Mouse (Mus musculus) layer of hippocampus, postnatal 36 days (tissue): ENCODE results near the gene Utp14b. TPM values are rescaled to one million over a fixed set of nuclear protein-coding genes. Genes with fewer than 3 reads are reported as not detected.

ENCODE experiments used
- DNase-seq, 2 experiments: peaks; one replicate each; pipeline ENCODE4 v3.0.0; 2022
- total RNA-seq, 2 experiments: library from RNA; stranded (reverse); gene quantifications; 2 replicates each; pipeline ENCODE4 v1.2.3; 2021

Gene Utp14b
- 10 to 100 TPM; 22.5 to 25.7 TPM for total RNA-seq

DNA sequence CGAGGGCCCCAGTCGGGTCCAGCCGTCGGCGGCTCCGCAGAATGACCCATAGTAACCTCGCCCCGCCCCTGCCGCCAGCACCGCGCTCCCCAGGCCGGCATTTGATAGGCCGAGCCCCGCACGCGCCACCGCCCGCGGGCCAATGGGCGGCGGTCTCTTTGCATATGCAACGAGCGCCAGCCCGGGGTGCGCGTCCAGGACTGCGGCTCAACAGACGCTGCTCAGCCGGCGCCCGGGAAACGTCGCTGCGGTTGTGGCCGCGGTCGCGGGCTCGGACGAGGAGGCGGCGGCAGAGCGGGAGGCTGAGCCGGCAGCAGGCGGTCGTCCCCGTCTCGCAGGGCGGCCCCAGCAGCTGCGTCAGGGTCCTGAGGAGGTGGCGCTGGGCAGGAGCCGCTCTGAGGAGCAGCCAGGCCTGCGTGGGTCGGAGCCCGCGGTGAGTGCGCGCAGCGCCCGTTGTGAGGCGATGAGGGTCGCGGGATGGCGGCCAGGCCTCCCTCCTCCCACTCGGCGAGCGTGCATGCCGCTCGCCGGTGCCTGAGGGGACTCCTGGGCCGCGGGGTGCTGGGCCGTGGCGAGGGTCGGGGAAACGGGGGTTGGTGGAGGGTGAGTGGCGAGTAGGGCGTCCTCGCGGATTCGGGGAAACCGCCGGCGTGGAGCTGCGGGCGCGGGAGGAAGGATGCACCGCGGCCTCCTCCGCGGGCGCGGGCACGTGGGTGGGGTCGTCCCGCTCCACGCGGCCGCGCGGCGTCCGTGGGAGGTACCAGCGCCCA is at the start of gene Utp14b, which contains the start of gene Acsl3:
TSS of gene Utp14b (plus strand) at position 368 of the 770 bp plus-strand sequence.
TSS of gene Acsl3 (plus strand) at position 155 of the 770 bp plus-strand sequence.
- DNase-seq, result peak; percentile 95 to 97

DNA sequence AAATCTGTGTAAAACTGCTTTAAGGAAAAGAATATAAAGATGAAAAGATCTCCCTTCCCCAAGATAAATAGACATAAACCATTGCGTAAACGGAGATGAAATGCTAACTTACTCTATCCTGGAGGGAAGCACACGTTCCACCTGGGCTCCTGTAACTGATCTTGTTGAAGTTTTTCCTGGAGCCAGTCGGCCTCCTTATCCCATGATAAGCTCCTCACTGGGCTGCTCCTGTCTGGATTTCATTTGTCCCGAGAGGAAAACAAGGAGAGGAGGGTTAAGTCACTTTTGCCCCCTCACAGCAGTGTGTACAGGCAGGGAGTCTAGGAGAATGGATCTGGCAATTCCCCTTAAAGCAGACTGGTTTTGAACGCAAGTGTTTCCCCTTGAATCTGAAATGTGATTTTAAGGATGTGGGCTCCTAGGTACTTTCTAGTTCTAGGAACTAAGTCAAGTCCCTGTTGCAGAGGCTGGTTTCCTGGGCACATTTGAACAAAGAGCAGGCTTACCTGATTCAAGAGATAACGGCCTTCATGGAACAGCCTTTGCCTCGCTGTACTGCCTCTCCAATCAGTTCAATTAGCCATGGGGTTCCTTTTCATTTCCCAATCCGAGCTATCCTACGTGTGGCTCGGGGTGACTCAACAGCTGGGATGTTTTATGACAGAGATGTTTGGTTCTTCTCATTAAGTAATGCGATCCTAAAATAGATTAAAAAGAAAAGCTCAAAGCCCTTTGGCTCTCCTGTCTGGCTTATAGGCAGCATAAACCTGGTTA is 48.5 kb upstream of the Utp14b start:
- no peak for DNase-seq

DNA sequence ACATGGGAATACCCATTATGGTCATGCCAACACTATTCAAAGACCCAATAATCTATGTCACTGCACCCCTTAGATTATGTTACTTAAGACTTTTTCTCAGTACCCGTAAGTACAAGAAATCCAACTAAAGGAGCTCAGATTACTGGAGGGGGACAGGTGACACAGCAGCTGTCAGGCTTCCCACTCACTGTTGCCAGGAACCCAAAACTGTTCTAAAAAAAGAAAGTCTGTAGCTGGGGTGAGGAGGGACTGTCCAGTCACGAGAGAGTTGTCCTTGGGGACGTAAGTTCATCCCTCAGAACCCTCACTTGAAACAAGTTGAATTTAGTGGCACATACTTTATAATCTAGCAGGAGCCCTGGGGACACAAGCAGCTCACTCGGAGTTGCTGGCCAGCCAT is 46.8 kb upstream of the Utp14b start:
- DNase-seq, result no peak

DNA sequence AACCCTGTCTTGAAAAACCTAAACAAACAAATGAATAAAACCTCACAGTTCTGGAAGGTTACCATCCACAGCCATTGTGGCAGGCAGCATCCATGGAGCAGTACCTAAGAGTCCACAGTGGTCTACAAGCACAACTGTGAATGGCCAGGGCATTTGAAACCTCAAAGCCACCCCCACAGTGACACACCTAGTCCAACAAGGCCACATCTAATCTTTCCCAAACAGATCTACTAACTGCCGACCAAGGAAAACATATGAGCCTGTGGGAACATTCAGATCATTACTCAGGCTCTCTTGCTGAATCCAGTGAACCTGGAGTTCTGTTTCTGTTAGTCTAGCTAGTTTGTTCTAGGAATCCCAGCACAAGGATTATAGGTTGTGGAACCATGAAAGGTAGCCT is 44.9 kb upstream of the Utp14b start:
- no peak for DNase-seq

DNA sequence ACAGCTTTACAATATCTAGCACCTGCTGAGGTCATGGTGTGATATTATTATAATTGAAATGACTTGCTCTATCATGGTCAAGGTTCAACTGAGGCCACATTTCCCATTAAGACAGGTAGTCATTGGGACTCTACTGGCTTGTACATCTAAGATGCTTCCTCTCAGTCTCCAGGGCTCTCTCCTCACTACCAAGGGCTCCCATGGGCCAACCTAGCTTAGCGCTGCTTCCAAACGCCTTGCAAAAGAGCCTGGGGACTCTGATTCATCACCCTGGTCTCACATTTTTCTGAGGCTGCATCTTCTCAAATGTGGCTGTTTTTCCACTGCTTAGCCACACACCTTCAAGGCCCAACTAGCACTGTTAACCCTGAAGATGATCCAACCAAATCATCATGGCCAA is 33.5 kb upstream of the Utp14b start:
- no peak for DNase-seq

DNA sequence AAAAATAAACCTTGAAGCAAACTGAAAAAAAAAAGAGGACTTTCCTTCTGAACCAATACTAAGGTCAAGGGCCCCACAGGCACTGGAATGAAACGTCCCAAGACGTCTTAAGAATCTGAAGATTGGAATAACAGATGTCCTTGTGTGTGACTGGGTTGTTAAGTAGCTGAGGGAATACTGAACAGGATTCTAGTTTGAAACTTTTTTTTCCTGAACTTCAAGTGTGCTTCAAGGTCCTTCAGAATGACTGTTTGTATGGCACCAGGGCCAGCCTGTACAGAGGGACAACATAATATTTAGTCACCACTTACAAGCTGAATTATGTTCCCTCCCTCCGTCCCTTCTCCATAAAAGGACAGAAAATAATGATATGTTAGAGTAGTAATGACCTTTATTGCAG is 23.4 kb upstream of the Utp14b start:
- no peak for DNase-seq

DNA sequence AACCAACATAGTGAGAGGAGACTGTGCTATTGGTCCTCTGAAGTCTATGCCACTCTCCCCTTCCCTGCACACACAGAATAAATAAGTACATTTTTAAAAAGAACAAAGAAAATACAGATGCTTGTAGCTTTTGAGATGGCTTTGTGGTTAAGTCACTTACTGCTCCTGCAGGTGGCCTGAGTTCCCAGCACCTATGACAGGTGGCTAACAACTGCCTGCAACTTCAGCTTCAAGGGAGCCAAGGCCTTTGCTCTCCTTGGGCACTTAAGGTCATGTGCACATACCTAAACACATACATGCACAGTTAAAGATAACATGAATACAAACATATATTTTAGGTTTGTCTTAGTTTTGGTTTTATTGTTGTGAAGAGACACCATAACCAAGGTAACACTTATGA is 17.0 kb upstream of the Utp14b start:
- DNase-seq, result no peak

DNA sequence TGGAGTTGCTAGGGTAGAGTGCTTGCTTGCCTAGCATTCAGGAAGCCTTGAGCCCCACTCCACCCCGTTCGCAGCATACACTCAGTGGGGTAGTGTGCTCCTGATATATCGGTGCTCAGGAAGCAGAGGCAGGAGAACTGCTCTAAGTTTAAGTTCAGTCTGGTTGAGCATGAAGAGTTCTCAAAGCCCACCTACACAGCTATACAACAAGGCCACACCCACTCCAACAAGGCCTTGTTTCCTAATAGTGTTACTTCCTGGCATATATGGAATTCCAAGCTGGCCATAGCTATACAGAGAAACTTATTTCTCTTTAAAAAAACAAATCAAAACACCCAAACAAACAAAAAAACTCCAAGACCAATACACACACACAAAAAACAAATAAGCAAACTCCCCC is 16.0 kb upstream of the Utp14b start:
- no peak for DNase-seq

DNA sequence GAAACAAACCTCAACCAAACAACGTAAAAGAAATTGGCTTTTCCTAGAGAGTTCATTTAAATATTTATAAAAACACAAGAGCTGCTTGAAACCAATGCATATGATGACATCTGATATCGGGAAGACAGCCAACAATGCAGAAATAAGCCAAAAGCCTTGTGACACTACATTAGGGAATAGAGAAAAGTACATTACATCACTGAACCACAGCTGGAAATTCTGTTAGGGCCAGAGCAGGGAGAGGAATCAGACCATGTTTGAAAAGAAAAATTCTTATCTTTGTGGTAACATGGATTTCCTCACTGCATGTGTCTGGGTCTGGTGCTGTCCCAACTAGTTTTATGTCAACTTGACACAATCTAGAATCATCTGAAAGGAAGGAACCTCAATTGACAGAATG is 15.6 kb upstream of the Utp14b start:
- no peak for DNase-seq

DNA sequence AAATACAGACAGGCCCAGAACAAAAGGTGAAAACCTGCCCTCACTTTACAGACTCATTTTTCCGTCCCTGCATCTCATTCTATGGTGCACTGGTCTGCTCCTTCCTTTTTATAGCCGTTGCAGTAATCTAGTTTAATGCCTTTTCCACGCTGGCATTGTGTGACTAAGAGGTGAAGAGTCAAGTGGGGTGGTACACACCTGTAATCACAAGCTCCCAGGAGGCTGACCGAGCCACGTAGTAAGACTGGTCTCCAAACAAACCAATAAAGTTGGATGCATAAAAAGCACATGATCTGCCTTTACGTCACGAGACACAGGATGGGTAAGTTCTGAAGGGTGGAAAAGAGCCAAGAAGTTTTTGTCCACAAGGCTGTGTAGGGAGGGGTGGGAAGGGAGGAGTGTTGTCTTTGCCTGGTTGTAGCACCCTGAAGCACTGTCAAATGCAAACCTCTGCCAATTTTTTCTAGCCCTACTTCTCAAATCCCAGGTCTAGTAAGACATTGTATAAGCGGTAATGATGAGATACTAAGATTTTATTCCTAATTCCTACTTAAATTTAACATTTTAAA is 10.4 kb upstream of the Utp14b start:
- DNase-seq, result no peak

DNA sequence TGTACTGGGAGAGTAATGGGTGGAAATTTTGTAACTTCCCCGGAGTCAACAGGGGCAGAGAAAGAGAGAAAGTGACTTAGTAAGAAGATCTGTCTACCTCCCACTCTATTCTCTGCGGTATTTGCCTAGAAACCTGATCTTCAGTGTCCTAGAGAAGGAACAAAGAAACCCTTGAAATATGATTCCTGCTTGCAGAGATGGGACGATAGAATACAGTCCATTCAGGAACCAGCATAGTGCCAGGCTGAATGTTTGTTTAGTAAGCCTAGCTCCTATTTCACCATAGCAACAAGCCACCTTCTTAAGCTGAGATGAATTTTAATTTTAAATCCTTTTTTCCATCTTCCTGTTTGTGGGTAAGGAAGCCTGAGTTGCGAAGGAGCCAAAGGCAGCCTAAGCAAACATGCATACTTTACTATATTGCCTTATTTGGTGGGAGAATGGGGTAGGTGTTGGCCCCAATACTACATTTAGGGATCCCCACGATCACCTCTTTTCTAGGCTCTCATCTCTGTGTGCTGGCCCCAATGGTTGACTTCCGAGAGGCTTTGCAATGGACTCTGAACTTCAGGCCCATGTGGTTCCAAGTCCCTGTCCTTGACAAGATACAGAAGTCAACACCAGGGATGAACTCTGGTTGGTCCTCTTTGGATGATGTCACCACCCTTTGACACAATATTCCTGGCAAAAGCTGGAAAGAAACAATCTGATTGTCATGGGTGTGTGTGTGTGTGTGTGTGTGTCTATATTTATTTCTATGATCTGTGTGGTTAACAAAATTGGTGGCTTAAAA is 8.4 kb upstream of the Utp14b start:
- no peak for DNase-seq

DNA sequence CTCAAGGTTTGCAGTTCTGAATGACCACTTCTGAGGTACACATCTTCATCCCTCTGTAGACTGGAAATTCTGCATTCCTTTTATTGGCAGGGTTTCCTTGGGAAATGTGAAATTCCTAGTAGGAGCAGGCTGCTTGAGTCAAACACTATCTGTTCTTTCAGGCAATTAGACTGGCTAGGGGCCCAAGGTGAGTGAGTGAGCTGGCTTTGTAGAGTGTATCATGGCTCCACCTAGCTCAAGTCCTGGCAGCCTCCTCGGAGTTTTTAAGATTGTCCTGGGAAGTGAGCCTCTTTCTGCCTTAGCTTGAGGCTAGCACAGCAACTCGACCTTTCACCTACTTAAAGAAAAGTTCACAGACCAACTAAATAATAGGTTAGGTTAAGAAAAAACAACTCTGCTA is 1.4 kb upstream of the Utp14b start:
- DNase-seq, result no peak

DNA sequence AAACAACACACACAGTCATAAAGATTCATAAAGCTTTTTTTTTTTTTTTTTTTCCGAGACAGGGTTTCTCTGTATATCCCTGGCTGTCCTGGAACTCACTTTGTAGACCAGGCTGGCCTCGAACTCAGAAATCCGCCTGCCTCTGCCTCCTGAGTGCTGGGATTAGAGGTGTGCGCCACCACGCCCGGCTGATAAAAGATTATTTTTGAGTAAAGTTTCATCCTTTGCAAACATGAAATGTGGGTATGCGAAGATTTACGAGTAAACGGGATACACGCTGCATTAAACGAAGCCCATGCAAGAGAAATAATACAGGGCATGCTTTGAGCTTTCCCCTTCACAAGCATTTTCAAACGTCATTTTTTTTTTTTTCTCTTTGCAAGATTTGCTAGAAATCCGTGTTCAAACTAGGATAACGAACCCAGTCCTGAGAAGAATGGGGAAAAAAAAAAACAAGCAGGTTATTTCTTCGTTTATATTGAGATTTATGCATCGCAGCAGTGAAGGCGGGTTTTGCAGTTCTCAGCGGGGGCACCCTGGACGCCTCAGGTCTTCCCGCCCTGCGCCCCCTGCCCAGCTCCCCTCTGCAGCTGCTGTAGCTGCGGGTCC is 713 bp upstream of the Utp14b start:
- no peak for DNase-seq

DNA sequence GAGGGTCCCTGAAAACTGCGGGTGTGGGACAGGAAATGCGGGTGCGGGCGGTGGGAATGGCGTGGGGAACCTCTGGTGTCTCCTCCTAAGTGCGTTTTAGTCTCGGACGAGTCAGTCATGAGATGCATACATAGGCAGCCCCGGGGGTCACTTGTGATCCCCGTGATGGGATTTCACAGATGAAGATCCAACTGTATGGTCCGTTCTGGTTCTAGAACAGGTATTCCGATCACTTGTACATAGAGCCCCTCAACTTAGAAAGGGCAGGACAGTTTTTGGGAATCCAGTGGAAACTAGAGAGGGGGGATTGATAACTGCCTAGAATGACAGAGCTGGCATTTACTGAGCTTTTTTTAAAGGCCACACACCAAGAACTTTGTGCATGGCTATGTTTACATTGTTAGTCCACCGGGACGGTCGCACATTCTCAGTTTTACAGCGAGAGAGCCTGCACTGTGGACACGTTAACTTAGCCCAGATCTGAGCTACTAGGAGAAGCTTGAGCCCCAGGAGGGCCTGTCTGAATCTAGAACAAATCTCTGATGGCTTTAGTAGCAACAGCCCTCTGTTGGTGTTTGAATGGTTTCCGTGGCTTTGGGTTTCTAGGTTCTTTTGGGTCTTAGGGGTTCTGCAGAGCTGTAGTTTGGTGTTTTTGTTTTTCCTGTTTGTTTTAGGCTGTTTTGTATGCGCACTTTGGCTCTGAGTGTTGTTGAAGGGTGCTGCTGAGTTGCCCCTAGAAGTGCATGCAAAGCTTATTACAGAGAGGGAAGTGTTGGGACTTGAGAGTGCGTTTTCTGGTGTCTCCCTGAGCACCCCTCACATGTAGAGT is 817 bp downstream of the Utp14b start:
- DNase-seq, result peak in 1 of 2 experiments; percentile 21

DNA sequence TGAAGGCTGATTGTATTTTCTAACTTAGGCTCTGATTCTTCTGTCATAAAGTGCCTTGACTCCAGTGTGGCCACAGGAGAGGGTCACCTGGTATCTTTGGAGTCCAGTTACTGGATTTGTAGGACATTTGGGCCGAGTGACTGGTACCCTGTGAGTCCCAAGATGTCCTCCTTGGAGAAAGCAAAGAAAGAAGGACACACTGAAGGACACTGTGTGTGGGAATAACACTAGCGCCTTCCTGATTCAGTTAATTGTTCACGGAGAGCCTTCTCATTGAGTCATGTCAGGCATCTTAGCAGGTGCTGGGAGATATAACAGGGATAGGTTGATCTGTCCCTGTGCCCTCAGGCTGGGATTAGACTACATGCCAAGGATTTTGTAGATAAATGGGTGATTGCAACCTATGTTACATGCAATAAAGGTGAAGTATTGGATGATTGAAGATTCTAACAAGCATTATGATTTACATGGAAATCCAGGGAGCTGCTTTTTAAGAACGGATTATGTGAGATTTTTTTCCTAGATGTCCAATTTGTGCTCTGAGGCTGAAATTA is 1.5 kb downstream of the Utp14b start:
- DNase-seq, result no peak

DNA sequence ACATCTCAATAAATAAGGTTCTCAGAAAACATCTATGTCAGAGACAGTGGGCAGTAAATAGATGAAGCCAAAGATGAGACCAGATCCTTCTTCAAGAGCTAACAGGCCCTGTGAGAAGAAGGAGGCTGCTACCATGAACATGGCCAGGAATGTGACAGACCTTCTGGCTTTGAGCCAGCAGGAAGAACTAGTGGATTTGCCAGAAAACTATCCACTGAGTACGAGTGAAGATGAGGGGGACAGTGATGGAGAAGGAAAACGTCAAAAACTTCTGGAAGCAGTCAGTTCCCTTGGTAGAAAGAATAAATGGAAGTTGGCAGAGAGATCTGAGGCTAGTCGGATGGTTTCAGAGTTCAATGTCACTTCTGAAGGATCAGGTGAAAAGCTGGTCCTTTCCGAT is 6.5 kb downstream of the Utp14b start:
- DNase-seq, result no peak

DNA sequence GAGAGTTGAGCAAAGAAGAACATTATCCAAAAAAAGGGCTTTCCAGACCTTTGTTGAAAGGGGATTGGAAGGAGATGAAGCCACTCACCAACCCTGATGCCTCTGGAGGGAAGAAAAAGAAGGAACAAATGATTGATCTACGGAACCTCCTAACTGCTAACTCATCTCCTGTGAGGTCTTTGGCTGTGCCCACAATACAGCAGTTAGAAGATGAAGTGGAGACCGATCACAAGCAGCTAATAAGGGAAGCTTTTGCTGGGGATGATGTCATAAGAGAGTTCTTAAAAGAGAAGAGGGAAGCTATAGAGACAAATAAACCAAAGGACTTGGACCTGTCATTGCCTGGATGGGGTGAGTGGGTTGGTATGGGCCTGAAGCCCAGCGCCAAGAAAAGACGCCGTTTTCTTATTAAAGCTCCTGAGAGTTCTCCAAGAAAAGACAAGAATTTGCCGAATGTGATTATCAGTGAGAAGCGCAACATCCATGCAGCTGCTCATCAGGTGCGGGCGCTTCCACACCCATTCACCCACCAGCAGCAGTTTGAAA is 8.2 kb downstream of the Utp14b start:
- DNase-seq, result no peak

DNA sequence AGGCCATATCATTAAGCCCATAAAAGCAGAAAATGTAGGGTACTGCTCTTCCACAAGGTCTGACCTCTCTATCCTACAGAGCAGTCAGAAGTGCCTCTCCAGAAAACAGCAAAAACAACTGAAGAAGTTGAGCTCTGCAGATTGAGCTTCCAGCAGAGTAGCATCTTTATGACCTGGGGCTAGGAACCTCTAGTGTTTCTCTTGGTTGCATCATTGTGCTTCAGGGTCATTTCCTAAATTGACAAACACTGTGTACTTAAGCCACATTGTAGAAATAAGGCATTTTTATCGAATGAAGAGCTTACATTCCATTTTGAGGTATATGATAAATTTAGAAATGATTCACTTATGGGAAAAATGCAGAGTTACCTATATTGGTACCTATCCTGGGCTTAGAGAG is 8.7 kb downstream of the Utp14b start:
- no peak for DNase-seq

DNA sequence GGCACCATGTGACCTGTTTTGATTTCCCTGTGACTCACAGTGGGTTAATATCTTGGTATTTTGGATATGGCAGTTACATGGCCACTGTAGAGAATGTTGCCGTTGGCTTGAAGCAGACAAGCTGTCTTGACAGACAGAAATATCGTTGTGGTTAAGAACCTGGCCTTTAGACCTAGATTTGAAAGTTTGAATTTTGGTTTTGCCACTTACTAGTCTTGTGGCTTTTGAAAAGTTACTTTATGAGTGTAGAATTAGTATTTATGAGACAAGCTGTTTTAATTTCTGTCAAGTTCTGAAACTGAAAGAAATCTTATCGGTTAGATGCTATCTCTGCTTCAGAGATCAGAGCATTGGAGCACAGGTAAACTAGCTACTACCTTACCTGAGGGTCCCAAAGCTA is 24.5 kb downstream of the Utp14b start:
- DNase-seq, result no peak

DNA sequence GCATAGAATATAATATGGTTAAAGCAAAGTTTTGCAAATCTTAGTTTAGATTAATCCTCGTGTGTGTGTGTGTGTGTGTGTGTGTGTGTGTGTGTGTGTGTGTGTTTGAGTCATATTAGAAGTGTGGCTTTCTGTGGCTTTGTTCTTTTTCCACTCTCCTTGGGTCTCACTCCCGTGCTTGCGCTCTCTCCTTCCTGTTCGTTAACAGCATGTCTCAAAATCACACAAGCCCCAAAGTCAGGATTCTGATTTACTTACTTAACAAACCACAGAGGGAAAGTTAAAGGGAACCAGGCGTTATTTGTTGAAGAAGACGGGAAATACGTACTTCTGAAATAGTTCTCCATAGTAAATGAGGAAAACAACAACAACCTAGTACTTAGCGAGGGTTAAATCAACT is 26.3 kb downstream of the Utp14b start:
- DNase-seq, result no peak

DNA sequence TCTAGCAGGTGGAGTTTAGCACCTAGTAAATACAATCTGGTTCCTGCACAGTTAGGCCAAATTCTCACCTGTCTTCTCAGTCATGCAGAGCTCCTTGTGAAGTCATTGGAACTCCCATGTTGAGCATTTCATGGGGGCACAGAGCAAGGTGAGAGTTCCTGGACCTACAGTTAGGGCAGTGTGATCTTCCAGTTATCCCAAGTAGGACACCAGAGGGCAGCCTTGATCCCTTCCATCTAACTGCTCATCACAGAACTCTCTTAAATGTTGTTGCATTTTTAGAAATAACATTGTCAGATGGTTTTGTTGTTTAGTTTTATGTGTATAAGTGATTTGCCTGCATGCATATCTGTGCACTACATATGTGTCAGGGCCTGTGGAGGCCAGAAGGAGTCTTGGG is 29.0 kb downstream of the Utp14b start:
- no peak for DNase-seq
